Mouse (Mus musculus) adrenal gland, adult 8-10 months (tissue): ENCODE measurements around the gene Prmt1. TPM values are rescaled to one million over a fixed set of nuclear protein-coding genes. Genes with fewer than 3 reads are reported as not detected.

Experiments
- DNase-seq: peaks from one replicate; pipeline ENCODE4 v3.0.0; 2022
- total RNA-seq, 4 experiments: library from RNA; stranded (reverse); gene quantifications; 2 replicates each; pipeline ENCODE4 v1.2.4; 2022

The Prmt1 gene
- total RNA-seq, 4 experiments from 2014 or later, result 221 to 296 (median 243) TPM

DNA sequence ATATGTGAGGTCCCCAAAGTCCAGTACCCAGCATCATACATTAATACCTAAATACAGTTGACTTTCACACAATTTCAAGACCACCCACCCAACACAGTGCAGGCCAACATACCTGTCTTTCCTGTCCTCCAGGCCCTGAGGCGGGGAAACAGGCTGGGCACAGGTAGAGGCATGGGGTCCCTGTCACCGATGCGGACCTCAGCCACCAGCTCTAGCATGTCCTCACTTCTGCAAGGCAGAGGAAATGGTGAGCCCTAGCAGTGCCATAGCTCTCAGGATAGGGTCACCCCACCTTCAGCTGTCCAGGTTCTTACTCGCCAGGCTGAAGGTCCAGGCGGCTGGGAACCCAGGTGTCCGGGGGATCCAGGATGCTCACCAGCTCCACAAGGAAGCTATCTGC is 25.6 kb upstream of the Prmt1 start:
- DNase-seq, result no peak

DNA sequence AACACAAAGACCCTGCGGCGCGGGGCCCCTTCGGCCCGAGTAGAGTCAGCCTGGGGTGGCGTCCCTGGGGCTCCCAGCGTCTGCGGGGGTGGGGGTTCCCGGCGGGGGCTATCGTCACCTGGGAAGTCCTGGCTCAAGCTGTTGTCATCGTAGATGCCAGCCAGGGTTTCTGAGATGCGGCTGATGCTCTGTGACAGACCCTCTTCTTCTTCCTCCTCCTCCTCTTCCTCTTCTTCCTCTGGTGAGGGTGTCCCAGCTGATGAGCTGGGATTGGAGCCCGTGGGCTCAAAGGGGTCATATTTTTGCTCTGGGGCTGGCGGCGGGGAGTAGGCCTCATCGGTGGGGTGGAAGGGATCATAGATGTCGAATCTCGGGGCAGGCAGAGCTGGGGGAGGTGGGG is 22.0 kb upstream of the Prmt1 start:
- DNase-seq, result no peak

DNA sequence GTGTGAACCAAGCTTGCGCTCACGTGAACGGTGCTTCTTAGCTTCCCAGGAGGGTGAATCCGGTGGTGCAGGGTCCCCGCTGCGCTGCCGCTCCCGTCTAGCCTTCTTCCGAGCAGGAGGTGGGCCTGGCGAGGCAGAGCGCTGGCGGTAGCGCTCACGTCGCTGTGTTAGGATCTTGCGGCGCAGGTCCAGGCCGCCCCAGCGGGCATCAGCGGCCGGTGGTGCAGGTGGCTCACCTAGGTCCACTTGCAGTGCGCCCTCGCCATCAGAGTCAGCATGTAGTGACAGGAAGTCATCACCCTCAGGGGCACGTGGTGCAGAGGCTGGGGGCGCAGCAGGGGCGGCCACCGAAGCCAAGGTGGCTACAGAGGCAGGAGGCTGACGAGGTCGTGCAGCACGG is 21.5 kb upstream of the Prmt1 start:
- DNase-seq, result no peak

DNA sequence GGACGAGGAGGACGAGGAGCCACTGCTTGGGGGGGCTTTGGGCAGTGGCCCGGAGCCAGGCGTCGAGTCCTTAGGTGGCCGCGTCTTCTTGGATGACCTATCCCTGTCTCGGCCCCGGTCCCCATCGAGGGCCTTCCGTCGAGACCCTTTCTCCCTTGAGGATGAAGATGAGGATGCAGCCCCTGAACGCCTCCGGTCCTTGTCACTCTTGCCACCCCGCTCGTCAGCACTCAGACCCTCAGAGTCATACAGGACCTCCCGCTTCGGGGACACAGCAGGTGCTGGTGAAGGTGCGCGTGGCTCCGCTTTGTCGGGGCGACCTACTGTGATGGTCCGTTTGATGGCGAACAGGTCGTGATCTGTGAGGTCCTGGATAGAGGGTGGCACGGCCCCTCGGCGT is 20.8 kb upstream of the Prmt1 start:
- no peak for DNase-seq

DNA sequence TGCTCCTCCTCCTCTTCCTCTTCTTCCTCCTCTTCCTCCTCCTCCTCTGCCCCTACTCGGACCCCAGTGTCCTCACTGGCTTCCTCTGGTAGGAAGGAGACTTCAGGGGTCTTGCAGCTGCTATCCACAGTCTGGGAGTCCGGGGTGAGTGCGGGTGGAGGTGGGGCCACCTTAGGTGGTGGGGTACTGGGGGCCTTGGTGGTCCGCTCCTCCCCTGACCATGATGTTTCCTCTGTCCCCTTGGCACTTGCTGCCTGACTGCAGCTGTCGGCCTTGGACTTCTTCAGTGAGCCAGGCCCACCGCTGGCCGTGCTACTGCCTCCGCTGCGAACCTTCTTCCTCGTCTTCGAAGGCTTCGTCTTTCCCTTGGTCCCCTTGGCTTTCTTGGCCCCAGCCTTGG is 20.1 kb upstream of the Prmt1 start:
- no peak for DNase-seq

DNA sequence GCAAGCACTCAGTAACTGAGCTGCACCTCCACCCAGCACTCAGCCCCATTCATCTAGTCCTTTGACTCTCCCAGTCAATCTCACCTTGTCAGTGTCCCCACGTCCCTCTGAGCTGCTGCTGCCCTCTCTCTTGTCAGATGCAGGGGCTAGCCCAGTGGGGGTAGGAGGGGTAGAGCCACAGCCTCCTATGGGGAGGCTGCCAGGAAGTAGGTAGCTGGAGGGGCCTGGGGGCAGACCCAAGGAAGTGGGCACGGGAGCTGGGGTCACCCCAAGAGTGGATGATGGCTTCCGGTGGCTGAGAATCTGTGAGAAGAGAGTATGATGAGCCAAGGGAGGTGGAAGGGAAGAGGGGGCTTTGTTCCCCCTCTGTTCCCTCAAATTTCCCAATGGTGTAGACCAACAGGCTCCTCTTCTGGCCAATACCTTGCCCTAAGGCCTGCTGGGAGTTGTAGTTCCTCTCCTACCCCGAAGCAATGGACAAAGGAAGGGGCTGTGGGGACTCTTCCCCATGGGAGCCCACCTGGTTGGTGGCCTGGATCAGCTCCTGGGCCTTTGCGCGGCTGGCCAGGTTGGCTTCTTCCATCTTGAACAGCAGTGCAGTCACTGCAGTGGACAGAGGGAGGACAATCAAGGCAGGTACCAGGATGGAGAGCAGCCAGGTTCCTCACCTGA is 19.1 kb upstream of the Prmt1 start:
- DNase-seq, result no peak

DNA sequence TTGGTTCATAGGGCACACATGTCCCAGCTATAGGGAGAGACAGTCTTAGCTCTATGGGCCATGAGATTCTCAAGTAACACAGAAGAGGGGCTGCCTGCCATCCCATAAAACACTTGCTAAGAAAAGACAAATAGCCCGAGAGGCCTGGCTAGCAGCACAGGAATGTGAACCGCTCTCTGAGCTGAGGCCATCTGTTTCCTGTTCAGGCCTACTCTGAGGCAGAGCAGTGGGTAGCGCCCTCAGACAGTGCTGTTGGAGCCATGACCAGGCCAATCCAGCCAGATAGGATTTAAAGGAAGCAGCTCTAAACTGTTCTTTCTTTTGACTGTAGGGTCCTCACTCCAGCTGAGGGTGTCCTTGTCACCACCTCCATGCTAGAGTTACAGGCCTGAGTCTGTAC is 18.2 kb upstream of the Prmt1 start:
- no peak for DNase-seq

DNA sequence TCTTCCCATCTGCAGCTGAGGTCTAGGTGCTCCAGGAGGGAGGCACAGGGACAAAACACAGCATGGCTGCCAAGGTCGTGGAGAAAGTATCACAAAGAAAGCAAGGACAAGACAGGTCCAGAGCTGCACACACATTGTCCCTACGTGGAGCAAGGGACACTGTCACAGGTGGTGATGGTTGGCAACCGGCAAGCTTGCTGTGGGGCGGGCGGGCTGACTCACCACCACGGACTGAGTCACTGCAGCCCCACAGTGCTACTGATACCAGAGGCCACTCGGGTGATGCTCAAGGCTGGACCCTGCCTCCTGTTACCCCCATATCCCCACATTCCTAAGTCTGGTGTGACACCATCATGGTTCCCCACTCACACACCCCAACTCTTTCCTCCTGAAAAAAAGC is 16.1 kb upstream of the Prmt1 start:
- DNase-seq, result no peak

DNA sequence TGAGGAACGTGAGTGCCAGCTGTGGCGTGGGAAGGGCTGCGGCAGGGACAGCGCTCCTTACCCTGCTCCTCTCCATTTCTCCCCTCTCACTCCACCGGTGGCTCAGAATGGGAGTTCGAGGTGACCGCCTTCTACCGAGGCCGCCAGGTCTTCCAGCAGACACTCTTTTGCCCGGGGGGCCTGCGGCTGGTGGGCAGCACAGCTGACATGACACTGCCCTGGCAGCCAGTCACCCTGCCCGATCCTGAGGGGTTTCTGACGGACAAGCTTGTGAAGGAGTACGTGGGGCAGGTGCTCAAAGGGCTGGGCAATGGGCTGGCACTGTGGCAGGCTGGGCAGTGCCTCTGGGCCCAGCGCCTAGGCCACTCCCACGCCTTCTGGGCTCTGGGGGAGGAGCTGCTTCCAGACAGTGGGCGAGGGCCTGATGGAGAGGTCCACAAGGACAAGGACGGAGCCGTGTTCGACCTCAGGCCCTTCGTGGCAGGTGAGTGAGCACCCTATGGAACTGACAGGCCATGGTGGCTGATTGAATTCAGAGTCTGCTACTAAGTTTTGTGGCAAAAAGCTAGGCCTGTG is 14.3 kb upstream of the Prmt1 start:
- no peak for DNase-seq

DNA sequence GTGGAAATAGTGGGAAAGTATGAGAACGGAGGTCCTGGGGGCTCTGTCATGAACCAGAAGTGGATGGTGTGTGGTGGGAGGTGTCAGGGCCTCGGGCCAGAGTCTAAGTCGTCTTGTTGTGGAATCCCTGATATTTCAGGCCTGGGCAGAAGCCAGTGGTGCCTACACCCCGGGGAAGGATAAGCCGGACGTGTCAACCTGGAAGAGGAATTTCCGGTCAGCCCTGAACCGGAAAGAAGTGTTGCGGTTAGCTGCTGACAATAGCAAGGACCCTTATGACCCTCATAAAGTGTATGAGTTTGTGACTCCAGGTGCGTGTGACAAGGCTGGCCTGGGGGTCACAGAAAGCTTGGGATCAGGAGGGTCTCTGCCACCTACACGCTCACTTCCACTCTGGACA is 13.4 kb upstream of the Prmt1 start:
- no peak for DNase-seq

DNA sequence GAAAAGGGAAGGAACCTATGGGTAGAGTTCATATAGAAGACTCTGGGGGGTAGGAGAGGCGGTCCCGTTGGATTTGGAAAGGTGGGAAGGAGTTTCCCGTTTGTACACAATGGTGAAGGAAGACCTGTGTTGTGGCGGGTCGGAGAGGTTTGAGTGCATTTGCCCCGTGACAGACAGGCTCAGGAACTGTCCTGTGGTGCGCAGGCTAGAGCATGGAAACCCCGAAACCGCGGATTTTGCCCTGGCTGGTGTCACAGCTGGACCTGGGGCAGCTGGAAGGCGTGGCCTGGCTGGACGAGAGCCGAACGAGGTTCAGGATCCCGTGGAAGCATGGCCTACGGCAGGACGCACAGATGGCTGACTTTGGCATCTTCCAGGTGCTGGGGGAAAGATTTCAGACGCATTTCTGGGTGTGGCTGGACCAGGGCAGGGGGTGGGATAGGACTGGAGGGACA is 12.2 kb upstream of the Prmt1 start, which contains the start of gene Bcl2l12:
Gene Bcl2l12 (minus strand): TSS at position 212 of the 455 bp plus-strand sequence.
- DNase-seq, result no peak

DNA sequence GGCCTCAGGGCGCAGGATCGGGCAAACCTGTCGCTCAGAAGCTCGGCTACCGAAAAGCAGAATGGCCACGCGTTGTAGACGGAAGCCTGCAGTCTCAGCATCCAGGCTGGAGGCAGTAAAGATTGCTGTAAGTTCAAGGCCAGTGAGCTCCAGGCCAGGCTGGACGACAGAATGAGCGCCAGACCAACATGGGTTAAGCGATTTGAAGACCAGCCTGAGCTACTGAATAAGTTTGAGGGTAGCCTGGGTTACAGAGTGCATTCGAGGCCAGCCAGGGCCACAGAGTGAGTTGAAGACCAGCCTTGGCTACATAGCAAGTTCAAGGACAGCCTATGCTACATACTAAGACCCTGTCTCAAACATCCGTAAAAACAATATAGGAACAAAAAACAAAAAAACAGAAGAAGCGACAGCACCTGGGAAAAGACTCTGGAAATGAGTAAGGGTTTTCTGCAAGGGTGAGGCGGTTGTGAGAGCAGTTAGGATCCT is 11.6 kb upstream of the Prmt1 start:
- DNase-seq, result no peak

DNA sequence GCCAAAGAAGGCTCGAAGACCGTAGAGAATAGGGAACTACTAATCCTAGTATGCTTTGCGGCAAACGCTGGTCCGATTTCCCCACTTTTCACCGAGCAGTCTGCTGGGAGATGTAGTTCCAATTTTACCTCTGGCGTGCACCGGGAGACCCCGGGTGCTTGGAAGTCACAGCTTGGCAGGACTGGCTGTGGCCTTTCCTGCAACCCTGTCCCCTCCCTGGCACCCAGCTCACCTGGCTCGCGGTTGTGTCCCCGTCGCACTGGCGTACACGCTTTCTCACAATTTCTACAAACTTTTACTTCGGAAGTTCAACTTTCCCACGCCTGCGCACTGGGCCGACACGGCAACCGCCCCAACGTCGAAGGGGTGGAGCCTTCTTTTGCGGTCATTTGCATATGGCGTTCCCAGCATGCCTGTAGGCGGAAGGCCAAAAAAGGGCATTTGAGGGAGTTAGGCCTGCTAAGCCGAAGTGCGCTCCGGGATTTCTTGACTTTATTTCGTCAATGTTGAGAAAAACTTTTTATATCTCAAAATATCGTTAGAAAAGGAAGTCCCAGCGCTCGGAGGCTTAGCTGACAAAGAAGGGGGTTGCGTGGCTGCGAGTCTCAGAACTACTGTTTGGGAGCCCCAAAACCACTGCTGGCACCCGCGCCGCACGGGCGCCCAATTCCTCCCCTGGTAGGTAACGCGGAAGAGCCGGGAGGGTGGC is 11.0 kb upstream of the Prmt1 start, which contains the start of gene Irf3:
Gene Irf3 (plus strand): TSS at position 418 of the 709 bp plus-strand sequence.
- peak; percentile 94 for DNase-seq

DNA sequence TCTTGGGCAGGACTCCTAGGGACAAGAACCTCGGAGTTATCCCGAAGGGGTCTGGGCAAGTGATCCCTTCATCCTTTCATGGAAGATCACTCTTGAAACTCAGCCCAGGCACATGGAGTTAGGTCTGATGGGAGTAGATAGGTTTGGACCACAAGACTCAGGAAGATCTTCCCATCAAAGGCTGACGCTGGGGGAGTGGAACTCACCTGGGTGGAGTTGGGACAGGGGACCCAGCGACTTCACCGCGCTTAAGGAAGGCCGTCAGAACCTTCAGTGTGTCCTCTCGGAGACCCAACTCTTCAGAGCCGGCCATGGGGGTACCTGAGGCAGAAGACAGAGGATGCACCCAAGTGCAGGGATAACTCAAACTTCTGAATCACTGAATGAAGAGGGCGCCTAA is 10.3 kb upstream of the Prmt1 start:
- no peak for DNase-seq

DNA sequence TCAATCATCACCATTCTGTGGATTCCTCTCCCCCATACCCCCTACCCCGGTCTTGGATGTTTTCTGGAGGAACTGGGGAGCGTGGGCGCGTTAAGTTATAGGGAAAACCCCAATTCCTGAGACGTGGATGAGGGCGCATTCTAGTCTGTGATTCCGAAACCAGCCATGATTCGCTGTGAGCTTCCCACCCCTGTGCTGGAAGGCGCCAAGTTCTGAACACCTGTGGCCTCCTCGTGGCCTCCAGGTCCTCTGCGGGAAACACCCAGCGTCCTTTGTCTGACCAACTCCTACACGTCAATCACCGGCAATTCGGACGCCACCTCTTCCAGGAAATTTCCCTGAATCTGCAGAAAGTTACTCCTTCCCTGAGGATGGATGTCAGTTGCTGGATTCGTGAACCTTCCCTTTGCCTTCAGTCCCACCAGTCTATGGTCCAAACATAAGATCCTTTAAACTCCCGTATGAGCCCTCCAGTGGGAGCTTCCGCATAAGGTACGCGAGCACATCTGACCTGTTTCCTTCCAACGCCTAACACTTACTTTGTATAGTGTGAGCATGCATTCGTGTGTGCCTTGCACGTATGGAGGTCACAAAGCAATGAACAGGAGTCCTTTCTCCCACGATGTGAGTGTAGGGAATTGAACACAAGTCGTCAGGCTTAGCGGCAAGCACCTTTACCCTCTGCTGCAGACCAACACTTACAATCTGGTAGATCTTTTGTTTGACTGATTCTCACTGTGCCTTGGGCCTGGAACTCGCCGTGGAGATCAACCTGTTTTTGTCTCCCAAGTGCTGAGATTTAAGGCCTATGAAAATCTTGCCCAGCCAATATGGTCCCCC is 731 bp upstream of the Prmt1 start:
- DNase-seq, result no peak

DNA sequence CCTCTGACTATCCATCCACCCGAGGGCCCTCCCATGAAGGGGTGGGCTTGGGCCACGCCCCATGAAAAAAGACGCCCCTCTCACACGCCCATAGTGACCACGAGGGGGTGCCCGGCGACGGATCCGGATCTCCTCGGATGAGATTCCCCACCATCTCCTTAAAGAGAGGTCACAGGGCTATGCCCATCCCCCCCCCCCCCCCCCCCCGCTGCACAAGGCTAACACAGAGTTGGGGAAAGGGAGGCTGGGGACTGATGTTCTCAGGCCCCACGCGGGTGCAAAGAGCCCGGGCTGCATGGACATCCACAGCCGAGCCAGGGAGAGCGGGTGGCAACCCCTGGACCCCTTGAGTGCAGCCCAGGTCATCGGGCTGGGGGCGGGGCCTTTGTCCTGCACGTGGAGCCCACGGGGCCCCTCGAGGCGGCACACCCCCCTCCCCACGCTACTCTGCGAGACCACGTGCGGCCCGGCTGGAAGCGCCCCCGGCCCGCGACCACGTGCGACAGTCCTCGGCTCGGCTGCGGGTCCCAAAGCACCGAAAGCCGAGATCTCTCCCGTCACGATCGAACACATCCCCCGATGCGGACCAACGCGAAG is 675 bp downstream of the Prmt1 start:
- DNase-seq, result peak; percentile 75

DNA sequence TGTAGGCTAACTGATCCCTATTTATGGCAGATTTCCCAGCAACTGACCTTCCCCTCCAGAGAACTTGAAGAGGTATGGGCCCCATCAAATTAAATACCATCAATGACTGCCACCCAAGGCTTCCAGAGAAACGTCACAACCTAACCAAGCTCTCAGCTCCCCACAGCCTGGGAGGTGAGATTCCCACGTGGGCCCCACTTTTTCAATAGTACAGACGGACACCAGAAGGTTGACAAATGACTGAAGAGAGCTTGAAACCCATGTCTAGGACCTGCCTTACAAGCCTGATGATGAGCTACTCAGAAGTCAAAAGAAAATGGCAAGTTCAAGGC is 1.6 kb downstream of the Prmt1 start:
- DNase-seq, result no peak

DNA sequence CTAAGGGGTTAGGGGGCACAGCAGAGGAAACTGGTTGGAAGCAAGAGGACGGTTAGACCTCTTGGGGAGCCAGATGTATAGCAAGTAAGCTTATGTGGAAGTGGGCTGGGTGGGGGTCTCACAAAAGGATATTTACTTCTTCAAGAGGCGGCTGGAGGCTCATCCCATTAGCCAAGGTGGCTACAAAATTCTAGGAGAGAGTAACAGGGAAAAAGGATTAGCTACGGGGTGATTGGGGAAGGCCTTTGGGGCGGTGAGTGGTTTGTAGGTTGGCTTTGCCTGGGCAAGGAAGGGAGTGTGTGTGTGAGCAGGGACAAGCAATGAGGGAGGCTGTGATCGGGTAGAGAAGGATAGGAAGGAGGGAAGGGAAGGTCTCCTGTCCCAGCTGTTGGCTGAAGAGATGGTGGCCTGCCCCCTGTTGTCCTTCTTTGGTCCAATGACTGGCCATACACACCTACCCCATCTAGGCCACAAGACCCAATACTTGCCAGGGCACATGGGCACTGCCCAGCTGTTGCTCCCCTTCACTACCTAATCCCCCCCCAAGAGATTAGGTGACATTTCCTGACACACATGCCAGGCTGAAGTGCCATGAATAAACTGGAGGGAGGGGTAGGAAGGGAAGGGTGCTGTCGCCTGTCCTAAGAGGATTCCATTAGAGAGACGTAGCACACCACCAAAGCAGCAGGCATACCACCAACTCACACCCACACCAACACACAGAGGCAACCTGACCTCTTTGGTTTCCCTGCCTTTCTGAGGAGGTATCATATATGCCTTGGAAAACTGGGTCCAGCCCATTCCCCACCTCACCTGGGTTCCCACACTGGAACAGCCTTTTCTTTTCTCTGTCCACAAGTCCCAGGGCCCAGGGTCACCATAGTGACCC is 2.2 kb downstream of the Prmt1 start:
- no peak for DNase-seq

DNA sequence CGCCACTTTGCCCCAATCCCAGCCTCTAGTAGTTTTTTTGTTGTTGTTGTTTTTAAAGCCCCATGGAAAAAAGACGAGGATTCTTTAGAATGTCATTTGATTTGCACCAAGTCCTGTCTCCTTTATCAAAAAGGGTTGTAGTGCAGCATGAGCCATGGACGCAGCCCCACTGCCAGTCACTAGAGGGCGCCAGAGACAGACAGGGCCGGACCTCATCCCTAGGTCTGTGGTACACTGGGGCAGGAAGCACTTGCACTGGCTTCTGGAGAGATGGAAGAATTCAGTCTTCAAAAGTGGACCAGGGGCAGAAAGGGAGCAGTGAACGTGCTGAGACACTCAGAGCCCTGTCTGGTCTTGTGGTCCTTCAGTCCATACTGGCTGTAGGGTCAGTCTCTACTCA is 3.3 kb downstream of the Prmt1 start:
- DNase-seq, result peak; percentile 75

DNA sequence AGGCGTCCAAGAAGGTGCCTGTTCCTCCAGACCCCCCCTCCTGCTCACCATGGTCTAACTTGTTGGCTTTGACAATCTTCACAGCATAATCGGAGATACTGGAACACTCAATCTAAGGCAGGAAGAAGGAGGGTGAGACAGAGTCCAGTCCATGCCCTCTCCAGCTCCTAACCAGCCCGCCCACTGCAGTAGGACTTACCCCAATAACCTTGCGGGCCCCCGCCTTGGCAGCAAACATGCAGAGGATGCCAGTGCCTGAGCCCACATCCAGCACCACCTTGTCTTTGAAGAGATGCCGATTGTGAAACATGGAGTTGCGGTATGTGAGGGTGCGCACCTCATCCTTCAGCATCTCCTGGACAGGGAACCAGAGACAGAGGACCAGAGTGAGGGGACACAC is 4.8 kb downstream of the Prmt1 start:
- DNase-seq, result no peak

DNA sequence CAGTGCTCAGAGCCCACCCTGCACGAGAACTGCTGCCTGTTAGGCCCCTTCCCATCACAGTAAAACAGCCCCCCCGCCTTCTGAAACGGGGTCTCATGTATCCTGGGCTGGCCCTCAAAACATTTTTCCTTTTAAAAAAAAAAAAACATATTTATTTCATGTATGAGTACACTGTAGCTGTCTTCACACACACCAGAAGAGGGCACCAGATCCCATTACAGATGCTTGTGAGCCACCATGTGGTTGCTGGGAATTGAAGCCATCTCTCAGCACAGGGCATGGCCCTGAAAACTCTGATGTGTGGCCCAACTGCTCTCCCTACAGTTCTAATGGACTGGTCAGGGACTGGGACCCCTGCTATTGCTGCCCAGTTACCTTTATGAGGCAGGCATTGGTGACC is 8.1 kb downstream of the Prmt1 start:
- no peak for DNase-seq

DNA sequence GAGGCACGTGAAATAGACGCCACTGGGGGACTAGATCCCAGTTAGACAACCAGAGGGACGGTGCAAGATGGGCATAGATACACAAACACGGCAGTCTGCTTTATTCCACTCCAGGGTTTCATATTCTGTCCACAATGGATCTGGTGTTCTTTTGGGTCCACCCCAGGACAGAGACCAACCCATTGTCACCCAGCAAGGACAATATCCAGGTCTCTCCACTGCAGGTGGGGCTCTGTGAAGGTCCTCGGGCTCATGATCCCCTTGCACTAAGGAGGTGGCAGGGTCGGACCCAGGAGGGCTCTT is 11.3 kb downstream of the Prmt1 start:
- no peak for DNase-seq
